Mouse (Mus musculus) cortical plate, adult 2 months (tissue): ENCODE data around the gene AL607142.1. TPM values are rescaled to one million over a fixed set of nuclear protein-coding genes. Genes with fewer than 3 reads are reported as not detected.
A peak's percentile ranks its signal among the peaks of the same experiment; 100 is the strongest.

ENCODE experiments used
- H3K27ac ChIP-seq: fragments of 200-500 bp; 2 replicates; pipeline ENCODE4 v1.5.1; 2012; ENCODE audit warnings: low read length, control low read depth, inconsistent platforms; ENCODE audit not compliant: insufficient read depth
- H3K4me1 ChIP-seq: fragments of 200-500 bp; 2 replicates; pipeline ENCODE4 v1.6.1; 2011; ENCODE audit warnings: low read length; ENCODE audit not compliant: control insufficient read depth, insufficient read depth
- H3K4me3 ChIP-seq: fragments of 200-500 bp; 2 replicates; pipeline ENCODE4 v1.5.1; 2011; ENCODE audit warnings: mild to moderate bottlenecking, low read length, control low read depth; ENCODE audit not compliant: insufficient read depth
- CTCF ChIP-seq: fragments of 200-500 bp; IDR thresholded peaks from 2 replicates; pipeline ENCODE4 v1.5.1; 2011; ENCODE audit warnings: mild to moderate bottlenecking, control low read depth, low read length; ENCODE audit not compliant: insufficient read depth; ENCODE audit errors: extremely low read depth
- POLR2A ChIP-seq: fragments of 200-500 bp; IDR thresholded peaks from 2 replicates; pipeline ENCODE4 v1.6.1; 2011; ENCODE audit warnings: mild to moderate bottlenecking, low read length, control low read depth; ENCODE audit not compliant: insufficient read depth; ENCODE audit errors: extremely low read depth
- polyA plus RNA-seq: library from polyadenylated mRNA; depleted of rRNA; stranded (reverse); fragments of >200 nt; gene quantifications from 2 replicates; pipeline ENCODE4 v1.2.3, GENCODE M21; 2012; rRNA removed

AL607142.1 gene
- not detected in 2 replicates for polyA plus RNA-seq

- TF ChIP-seq POLR2A, result no peak
- Histone ChIP-seq H3K4me1 (peaks cover 23% of the 10 kb centered on the region), H3K4me3 (no peak within 1 kb of the TSS), H3K27ac (no peak within 1 kb of the TSS)
These were observed at the start of gene AL607142.1 for GRCm38 (mm10) chr4:120064696-120065095. AL607142.1 (plus strand) TSS chr4:120064996.

- no peak for TF ChIP-seq POLR2A
- no peak for TF ChIP-seq CTCF
- Histone ChIP-seq H3K4me3 (no peak overlapping the region), H3K27ac (no peak overlapping the region), H3K4me1 (peaks cover 6% of the 10 kb centered on the region)
These were observed 46.4 kb upstream of the AL607142.1 start for GRCm38 (mm10) chr4:120018426-120018825.

- peak overlapping the region; percentile 55 for H3K27ac ChIP-seq
- H3K4me3 ChIP-seq, result no peak overlapping the region
- peaks cover 13% of the 10 kb centered on the region for H3K4me1 ChIP-seq
- TF ChIP-seq CTCF (no peak), POLR2A (no peak)
These were observed 42.4 kb upstream of the AL607142.1 start for GRCm38 (mm10) chr4:120022392-120022791.

- TF ChIP-seq CTCF (no peak), POLR2A (no peak)
- Histone ChIP-seq H3K4me1 (peaks cover 13% of the 10 kb centered on the region), H3K4me3 (no peak overlapping the region), H3K27ac (peak overlapping the region; percentile 95)
These were observed 41.5 kb upstream of the AL607142.1 start for GRCm38 (mm10) chr4:120023221-120023840.

- Histone ChIP-seq H3K27ac (peak overlapping the region; percentile 95), H3K4me1 (peaks cover 13% of the 10 kb centered on the region), H3K4me3 (no peak overlapping the region)
- TF ChIP-seq POLR2A, result peak; percentile 30; the same call in 1 of the 2 replicates
- no peak for TF ChIP-seq CTCF
These were observed 40.7 kb upstream of the AL607142.1 start for GRCm38 (mm10) chr4:120024071-120024470.

GRCm38 (mm10) chr4:120027671-120028070, 37.1 kb upstream of the AL607142.1 start:
- TF ChIP-seq CTCF (no peak), POLR2A (no peak)
- H3K27ac ChIP-seq, result no peak overlapping the region
- H3K4me1 ChIP-seq, result peaks cover 13% of the 10 kb centered on the region
- no peak overlapping the region for H3K4me3 ChIP-seq

- H3K4me1 ChIP-seq, result peaks cover 7% of the 10 kb centered on the region
- no peak for TF ChIP-seq POLR2A
- no peak overlapping the region for H3K4me3 ChIP-seq
- no peak overlapping the region for H3K27ac ChIP-seq
These were observed 34.9 kb upstream of the AL607142.1 start for GRCm38 (mm10) chr4:120029937-120030336.

GRCm38 (mm10) chr4:120032320-120032983, 32.3 kb upstream of the AL607142.1 start:
- no peak for TF ChIP-seq POLR2A
- no peak for TF ChIP-seq CTCF
- Histone ChIP-seq H3K27ac (peak overlapping the region; percentile 90), H3K4me1 (peaks cover 18% of the 10 kb centered on the region), H3K4me3 (peak overlapping the region; percentile 80)

GRCm38 (mm10) chr4:120032984-120033355, 31.8 kb upstream of the AL607142.1 start:
- no peak for TF ChIP-seq POLR2A
- TF ChIP-seq CTCF, result no peak
- peak overlapping the region; percentile 90 for H3K27ac ChIP-seq

GRCm38 (mm10) chr4:120036294-120036693, 28.5 kb upstream of the AL607142.1 start:
- peaks cover 19% of the 10 kb centered on the region for H3K4me1 ChIP-seq
- TF ChIP-seq CTCF, result no peak
- TF ChIP-seq POLR2A, result no peak
- 0 out of 2 replicates have a peak overlapping the region, but pooled peaks have one; percentile 1 for H3K27ac ChIP-seq
- no peak overlapping the region for H3K4me3 ChIP-seq

More at GRCm38 (mm10) chr4:120032984-120033355, 31.8 kb upstream of the AL607142.1 start:
- Histone ChIP-seq H3K4me1 (peaks cover 19% of the 10 kb centered on the region), H3K4me3 (peak overlapping the region; percentile 80)
